Mouse (Mus musculus): ENCODE results near the gene Lsm2.
"Not testable (repeated sequence)": the region's sequence is repeated elsewhere in the genome, so short reads cannot be mapped to it uniquely, and the experiment has no call there.

- not testable (repeated sequence) for TF ChIP-seq MYOG (IDR thresholded peaks at IDR 0.05; ENCODE audit: control insufficient read depth, extremely low read depth, insufficient read length); CTCF (IDR thresholded peaks at IDR 0.05; ENCODE audit: control insufficient read depth, insufficient read depth, insufficient read length); USF1 (IDR thresholded peaks at IDR 0.05; ENCODE audit: low read depth); CEBPB (IDR thresholded peaks at IDR 0.05; ENCODE audit: low read depth); MAX (IDR thresholded peaks at IDR 0.05); FOSL1 (IDR thresholded peaks at IDR 0.05; ENCODE audit: insufficient read depth, low read length, poor library complexity, severe bottlenecking)
Measured at GRCm38 (mm10) chr17:34970850-34971249, 10.8 kb upstream of the Lsm2 start.

Data from C2C12 (cell line).